Mouse (Mus musculus) liver (tissue): ENCODE data around the gene Lta.
A peak's percentile ranks its signal among the peaks of the same experiment; 100 is the strongest.

Experiments used
- DNase-seq: peaks from one replicate; pipeline ENCODE4 v3.0.0-alpha.2; 2020; ENCODE audit warnings: mixed read lengths

Gene Lta

DNA sequence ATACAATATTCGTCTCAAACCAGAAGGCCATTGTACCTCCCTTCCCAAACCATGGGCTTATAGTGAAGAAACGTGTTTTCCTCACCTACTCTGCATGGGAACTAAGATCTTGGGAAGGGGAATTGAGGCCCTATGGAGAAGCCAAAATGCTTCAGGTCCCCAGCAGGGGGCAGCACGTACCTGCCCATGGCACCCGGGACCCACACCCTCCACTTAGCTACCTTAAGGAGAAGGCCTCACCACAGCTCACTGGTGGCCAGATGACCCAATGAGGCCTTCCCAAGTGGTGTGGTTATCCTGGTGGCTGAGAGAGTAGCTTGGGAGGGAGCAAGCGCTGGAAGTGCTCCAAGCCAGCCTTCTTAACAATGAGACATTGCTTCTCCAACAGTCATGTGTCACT, 26.6 kb downstream of the Lta start:
- DNase-seq: peak; percentile 78

DNA sequence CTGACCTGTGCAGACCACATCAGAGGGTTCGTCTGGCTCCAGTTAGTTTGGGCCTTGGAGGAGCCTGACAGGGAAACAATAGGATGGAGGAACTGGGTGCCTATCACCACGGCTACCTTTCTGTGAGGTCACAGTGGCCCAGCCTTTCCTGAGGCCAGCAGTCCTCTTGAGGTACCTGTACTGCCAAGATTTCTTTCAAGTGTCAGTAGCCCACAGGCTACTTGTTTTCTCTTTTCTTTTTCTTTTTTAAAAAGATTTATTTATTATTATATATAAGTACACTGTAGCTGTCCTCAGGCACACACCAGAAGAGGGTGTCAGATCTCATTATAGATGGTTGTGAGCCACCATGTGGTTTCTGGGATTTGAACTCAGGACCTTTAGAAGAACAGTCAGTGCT, 29.2 kb downstream of the Lta start, which contains the start of gene Aif1:
Gene Aif1 (minus strand): TSS at position 101 of the 400 bp plus-strand sequence.
- DNase-seq: no peak

GRCm38 (mm10) chr17:35175382-35175781, 29.8 kb downstream of the Lta start:
- DNase-seq: no peak

DNA sequence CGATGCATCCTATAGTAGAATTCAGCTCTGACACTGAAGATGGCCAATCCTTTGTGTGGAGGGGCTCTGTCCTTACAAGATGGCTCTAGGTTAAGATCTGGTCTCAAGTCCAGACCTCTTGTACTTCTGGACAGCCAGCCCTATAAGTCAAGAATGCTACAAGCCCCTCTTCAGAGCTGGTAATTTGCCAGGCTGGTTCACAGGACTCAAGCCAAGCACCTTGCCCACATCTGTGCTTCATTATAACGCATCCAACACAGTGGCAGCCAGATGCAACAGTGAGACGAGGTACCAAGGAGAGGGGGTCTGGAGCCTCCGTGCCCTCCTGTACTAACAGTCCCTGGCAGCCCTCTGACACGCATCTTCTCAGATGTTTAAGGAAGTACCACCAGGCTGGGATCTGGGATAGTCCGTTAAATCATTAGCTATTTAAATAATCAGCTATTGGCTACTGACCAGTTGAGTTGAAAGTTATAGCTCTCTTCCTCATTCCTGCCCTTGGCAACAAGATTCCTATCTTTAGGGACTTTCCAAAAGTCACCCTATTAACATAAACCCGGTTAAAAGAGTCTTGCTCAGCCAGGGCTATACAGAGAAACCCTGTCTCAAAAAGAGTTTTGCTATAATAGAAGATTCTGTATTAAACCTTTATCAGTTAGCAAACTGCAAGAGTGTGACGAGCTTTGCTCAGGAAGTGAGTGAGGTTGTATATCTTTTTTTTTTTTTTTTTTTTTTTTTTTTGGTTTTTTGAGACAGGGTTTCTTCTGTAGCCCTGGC, 30.8 kb downstream of the Lta start:
- DNase-seq: no peak

GRCm38 (mm10) chr17:35173329-35173728, 31.8 kb downstream of the Lta start:
- no peak for DNase-seq

DNA sequence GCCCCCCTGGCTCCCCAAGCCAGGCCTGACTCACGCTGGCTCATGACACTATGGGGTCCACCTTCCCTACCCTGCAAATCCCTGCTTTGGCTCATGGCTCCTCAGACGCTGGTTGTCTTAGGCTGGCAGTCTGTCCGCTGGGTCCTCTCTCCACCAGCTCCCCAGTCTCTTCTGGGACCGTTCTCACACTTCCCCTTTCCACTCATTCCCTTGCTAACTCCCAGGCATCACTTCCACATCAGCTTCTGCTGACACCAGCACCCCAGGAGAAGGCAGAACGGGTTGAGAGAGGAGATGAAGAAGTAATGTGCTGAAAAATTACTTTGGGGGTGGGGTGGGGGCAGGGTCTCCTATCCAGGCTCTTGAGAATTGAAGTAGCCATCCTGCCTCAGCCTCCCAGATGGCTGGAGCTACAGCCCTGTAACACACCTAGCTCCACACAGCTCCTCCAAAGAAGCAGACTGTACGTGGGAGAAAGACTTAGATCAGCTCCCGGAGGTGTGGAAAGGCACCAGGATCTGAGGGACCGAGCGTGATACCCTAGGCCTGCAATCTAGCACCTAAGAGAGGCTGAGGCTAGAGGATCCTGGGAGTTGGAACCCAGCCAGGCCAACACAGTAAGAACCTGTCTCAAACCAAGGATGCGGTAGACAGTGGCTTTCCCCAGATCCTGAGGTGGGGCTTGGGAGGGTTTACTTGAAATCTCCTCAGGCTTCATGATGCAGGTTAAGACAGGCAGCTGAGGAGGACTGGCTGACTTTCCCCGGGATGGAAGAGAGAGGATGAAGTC, 32.5 kb downstream of the Lta start:
- no peak for DNase-seq

- no peak for DNase-seq
These were observed 36.5 kb downstream of the Lta start for GRCm38 (mm10) chr17:35168541-35169207.

DNA sequence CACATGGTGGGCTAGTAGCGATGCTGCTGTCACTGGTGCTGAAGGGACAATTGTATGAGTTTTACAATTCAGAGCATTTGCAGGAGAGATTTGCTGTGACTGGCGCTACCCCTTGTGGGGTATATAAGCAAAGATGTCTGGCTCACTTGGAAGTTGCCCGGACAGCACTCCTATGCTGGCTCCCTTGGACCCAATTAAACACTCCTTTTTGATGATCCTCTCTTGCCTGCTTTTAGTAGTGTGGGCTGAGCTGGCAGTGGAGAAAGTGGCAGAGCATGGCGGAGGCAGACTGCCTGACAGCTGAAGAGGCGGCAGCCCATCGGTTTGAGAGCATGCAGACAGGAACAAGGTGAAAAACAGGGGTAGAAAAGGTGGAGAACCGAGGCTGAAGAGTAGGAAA, 37.4 kb downstream of the Lta start:
- no peak for DNase-seq

DNA sequence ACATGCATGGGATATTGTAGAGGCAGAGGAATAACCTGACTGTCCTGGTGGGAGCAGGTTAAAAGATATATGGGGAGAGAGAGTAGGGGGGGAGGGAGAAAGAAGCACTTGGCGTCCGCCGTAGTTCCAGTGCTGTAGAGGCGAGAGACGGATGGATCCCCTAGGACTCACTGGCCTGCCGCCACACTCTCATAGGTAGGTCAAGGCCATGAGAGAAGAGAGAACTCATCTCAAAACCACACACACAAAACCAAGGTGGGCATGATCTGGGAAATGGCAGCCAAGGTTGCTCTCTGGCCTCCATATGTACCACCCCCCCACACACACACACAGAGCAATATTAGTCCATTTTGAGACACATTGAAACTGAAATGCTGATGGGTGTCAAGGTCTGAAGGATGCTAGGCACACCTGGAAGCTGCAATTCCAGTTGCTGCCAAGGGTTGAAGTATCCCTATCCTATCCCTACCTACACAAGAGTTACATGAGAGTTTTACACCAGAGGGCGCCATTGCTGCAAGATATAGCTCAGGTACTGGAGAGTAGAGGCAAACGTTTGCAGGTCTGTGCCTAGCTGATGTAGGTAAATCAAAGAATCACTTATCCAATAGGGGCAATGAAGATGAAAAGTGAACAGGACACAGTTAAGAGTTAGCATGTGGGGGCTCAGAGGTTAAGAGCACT, 38.7 kb downstream of the Lta start:
- DNase-seq: peak; percentile 65

GRCm38 (mm10) chr17:35165451-35166155, 39.5 kb downstream of the Lta start:
- no peak for DNase-seq

GRCm38 (mm10) chr17:35164568-35165450, 40.3 kb downstream of the Lta start, which contains the start of gene Prrc2a:
Gene Prrc2a, minus strand, starts transcription at chr17:35164897.
- DNase-seq: peak; percentile 97

DNA sequence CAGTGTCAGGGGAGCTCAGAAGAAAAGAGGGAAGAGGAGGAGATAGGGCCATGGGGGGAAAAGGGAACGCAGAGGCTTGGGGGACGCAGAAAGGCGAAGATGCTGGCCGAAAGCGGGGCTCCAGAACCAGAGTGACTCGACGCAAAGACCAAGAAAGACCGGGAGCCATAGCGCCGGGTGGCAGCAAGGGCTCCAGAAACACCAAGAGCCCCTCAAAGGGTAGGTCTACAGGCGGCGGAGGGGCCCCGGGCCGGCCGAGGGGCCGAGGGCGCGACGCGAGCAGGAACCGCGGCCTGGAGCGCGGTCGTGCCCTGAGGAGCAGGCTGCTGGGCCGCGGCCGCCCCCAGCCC, 41.0 kb downstream of the Lta start:
- peak; percentile 30 for DNase-seq

GRCm38 (mm10) chr17:35163326-35164081, 41.6 kb downstream of the Lta start:
- no peak for DNase-seq

DNA sequence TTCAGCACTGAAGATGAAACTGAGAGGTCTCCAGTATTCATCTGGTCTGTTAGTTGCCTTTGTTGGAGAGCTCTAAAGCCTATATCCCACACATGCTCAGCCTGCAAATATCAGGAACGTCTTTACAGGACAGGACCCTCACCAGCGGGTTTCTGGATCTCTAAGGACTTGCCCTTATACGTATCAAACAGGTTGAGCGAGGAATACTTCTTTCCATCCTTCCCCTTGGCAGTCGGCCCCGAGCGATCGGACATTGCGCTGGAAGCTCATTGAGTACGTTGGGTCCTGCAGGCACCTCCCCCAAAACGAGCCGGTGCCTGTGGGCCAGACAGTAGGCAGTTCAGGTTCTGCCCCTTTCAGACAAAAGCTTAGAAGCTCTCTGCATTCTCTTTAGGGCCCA, 42.4 kb downstream of the Lta start:
- no peak for DNase-seq

DNA sequence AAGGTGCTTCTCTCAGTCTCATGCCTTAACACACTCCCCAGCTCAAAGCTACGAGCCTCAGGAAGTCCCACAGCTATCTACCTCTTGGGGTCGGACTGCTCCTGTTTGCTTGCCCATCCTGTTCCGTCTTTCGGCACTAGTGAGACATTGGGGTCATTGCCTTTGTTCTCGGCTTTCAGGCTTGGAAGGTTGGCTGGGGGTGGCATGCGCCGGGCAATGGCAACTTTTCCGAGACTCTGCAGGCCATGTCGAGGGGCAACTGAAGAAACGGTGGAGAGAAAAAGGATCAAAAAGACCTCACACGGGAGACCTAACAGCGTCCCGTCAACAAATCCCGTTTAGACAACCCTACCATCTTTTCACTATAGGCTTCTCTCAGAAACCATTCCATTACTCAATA, 43.0 kb downstream of the Lta start:
- no peak for DNase-seq

GRCm38 (mm10) chr17:35161421-35161820, 43.7 kb downstream of the Lta start:
- no peak for DNase-seq

- no peak for DNase-seq
These were observed 45.5 kb downstream of the Lta start for GRCm38 (mm10) chr17:35159638-35160037.

- no peak for DNase-seq
These were observed 46.1 kb downstream of the Lta start for GRCm38 (mm10) chr17:35158850-35159593.

DNA sequence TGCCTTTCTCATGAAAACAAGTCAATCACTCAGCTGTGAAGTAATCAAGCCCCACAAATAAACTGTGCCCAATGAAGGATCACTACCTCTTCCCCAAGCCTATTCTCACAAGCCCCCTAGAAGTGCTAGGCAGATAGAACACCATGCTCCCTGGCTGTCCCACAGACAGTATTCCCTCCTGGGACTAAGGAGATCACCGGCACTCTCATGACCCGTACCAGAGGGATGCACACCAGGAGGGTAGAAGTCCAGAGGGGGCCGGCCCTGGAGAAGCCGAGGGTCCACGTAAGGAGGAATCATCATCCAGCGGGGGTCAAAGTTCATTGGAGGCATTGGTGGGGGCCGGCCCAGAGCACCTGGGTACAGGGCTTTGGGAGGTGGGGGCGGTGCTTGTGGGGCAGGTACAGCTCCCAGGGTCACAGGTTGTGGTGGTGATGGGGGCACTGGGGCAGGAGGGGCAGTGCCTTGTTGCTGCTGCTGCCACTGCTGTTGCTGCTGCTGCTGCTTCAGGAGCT, 47.4 kb downstream of the Lta start:
- no peak for DNase-seq

- no peak for DNase-seq
These were observed 47.9 kb downstream of the Lta start for GRCm38 (mm10) chr17:35157254-35157653.
